Mouse (Mus musculus) erythroblast, adult 5-6 weeks (primary cell): ENCODE data around the gene Igdcc4. TPM values are rescaled to one million over a fixed set of nuclear protein-coding genes. Genes with fewer than 3 reads are reported as not detected.

Experiments used
- total RNA-seq, 2 experiments: library from RNA; stranded (forward) in 1 of 2; stranded (reverse) in 1 of 2; fragments of 150-400 nt in 1 of 2; fragments of 200-764, 138-1000 nt in 1 of 2; gene quantifications; 2 replicates each; pipeline versions ENCODE4 v1.2.3 to v1.2.4; 2015 to 2017; ENCODE audit warnings: low replicate concordance in 2 of 2

Gene Igdcc4
- total RNA-seq, 2 experiments from 2014 or later = not detected

Other genes with a start within 250 kb of the Igdcc4 start
- gene Slc24a1, start 149.9 kb upstream of the Igdcc4 start, total RNA-seq (2015; ENCODE audit: low replicate concordance) = not detected in 2 replicates
- gene Slc24a1, start 149.9 kb upstream of the Igdcc4 start, total RNA-seq (2017; ENCODE audit: low replicate concordance) = 0.68 and 0.70 TPM in 2 replicates
- gene Ints14, start 140.6 kb upstream of the Igdcc4 start, total RNA-seq (2015; ENCODE audit: low replicate concordance) = 10.4 and 11.7 TPM in 2 replicates
- gene Ints14, start 140.6 kb upstream of the Igdcc4 start, total RNA-seq (2017; ENCODE audit: low replicate concordance) = 7.5 and 7.8 TPM in 2 replicates
- gene Hacd3, start 79.8 kb upstream of the Igdcc4 start, total RNA-seq (2015; ENCODE audit: low replicate concordance) = 6.1 and 18.3 TPM in 2 replicates
- 19.9 and 20.2 TPM in 2 replicates for gene Hacd3, start 79.8 kb upstream of the Igdcc4 start, total RNA-seq (2017; ENCODE audit: low replicate concordance)
- gene Dpp8, start 69.1 kb upstream of the Igdcc4 start, total RNA-seq (2015; ENCODE audit: low replicate concordance) = 32.0 and 46.1 TPM in 2 replicates
- gene Dpp8, start 69.1 kb upstream of the Igdcc4 start, total RNA-seq (2017; ENCODE audit: low replicate concordance) = 62.7 and 69.0 TPM in 2 replicates
- gene Igdcc3, start 39.7 kb downstream of the Igdcc4 start, total RNA-seq (2015; ENCODE audit: low replicate concordance) = not detected in 2 replicates
- not detected in 2 replicates for gene Igdcc3, start 39.7 kb downstream of the Igdcc4 start, total RNA-seq (2017; ENCODE audit: low replicate concordance)
- gene Parp16, start 93.9 kb downstream of the Igdcc4 start, total RNA-seq (2015; ENCODE audit: low replicate concordance) = 10.2 and 13.2 TPM in 2 replicates
- 14.5 and 15.3 TPM in 2 replicates for gene Parp16, start 93.9 kb downstream of the Igdcc4 start, total RNA-seq (2017; ENCODE audit: low replicate concordance)
- gene Cilp, start 163.7 kb downstream of the Igdcc4 start, total RNA-seq (2015; ENCODE audit: low replicate concordance) = not detected in 2 replicates
- not detected in 2 replicates for gene Cilp, start 163.7 kb downstream of the Igdcc4 start, total RNA-seq (2017; ENCODE audit: low replicate concordance)
- 16.3 and 20.8 TPM in 2 replicates for gene Clpx, start 192.8 kb downstream of the Igdcc4 start, total RNA-seq (2015; ENCODE audit: low replicate concordance)
- gene Clpx, start 192.8 kb downstream of the Igdcc4 start, total RNA-seq (2017; ENCODE audit: low replicate concordance) = 34.5 and 43.6 TPM in 2 replicates
- 2.7 and 5.4 TPM in 2 replicates for gene Pdcd7, start 244.6 kb downstream of the Igdcc4 start, total RNA-seq (2015; ENCODE audit: low replicate concordance)
- 8.8 and 10.5 TPM in 2 replicates for gene Pdcd7, start 244.6 kb downstream of the Igdcc4 start, total RNA-seq (2017; ENCODE audit: low replicate concordance)